Mouse (Mus musculus): ENCODE measurements around the gene Setd1a. TPM values are rescaled to one million over a fixed set of nuclear protein-coding genes. Genes with fewer than 3 reads are reported as not detected.

Gene Setd1a
- polyA plus RNA-seq, 2 experiments = 27.3 to 29.7 TPM

DNA sequence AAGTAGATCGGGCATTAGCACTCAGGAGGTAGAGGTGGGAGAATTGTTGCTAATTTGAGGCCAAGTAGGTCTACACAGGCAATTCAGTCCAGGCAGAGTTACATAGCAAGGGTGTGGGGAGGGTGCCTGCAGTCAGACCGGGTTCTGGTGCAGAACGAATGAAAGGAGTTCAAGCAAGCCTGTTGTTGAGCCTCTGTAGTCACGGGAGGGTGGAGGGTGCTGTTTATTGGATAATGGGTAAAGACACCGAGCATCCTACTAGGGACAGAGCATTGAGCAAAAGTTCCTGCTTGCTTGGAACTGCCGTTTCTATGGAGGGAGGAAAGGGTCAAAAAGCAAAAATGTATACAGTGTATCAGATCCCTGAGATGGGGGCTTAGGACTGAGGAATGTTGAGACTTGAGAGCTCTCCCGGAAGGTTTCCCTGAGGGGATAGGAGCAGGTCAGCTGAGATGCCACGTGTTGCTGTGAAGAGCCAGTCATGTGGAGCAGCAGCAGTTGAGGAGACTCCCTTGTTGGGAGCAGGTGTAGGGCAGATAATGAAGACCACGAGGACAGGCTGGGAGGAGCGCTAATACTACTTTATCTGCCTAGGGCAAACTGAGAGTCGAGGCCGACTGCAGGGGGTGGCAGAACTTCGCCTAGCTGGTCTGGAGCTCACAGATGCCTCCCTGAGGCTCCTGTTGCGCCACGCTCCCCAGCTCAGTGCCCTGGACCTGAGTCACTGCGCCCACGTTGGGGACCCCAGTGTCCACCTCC is 9.4 kb upstream of the Setd1a start:
- peaks cover 63% of the 10 kb centered on the region for H3K36me3 ChIP-seq (ENCODE audit: control insufficient read depth, insufficient read depth, low read length)
- no peak overlapping the region for H3K27ac ChIP-seq (replicated peaks; ENCODE audit: low read depth, low read length)
- H3K4me2 ChIP-seq (replicated peaks; ENCODE audit: low read depth, low read length, severe bottlenecking) = no peak overlapping the region
- H3K9ac ChIP-seq (ENCODE audit: low read depth, low read length, severe bottlenecking) = no peak overlapping the region
- no peak overlapping the region for H3K4me3 ChIP-seq (replicated peaks; ENCODE audit: low read length)
- no peak for DNase-seq (ENCODE audit: low spot score)
- no peak for ATAC-seq (ENCODE audit: low FRiP score, low read depth)
- 77% methylated on average over 17 of the region's 17 CpGs for WGBS
- H3K9me3 ChIP-seq (ENCODE audit: control insufficient read depth, low read length) = no peaks in the 10 kb centered on the region
- H3K27me3 ChIP-seq (ENCODE audit: control insufficient read depth, insufficient read depth, low read length) = no peaks in the 10 kb centered on the region
- peaks cover 10% of the 10 kb centered on the region for H3K4me1 ChIP-seq (ENCODE audit: control insufficient read depth, insufficient read depth, low read length)
- no peak for TF ChIP-seq POLR2A (IDR thresholded peaks at IDR 0.05; ENCODE audit: borderline replicate concordance, extremely low read depth, insufficient read depth, insufficient read length)

DNA sequence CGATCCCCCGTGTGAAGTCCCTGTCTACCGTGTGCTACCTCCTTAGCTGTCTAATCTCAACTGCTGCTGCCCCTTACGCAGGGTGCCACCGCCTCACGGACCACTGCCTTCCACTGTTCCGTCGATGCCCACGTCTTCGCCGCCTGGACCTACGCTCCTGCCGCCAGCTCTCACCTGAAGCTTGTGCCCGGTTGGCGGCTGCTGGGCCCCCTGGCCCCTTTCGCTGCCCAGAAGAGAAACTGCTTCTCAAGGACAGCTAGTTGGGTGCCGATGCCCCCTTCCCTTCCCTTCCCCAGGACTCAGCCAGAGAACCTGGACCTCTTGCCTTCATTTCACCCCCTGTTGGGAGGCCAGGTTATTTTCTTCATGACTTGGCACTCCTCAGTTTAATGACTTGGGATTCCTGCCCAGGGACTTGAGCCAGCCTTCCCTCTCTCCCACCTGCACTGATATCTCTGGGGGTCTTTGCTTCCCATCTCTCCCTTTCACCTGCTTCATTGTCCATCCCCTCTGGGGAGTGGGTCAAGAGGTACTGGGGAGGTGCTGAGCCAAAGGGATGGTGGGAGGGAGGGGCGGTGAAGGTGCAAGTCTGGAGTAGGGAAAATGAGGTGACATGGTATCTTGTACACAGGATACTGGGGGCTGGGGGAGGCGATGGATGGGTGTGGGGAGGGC is 8.7 kb upstream of the Setd1a start:
- H3K4me3 ChIP-seq (replicated peaks; ENCODE audit: low read length) = no peak overlapping the region
- no peaks in the 10 kb centered on the region for H3K27me3 ChIP-seq (ENCODE audit: control insufficient read depth, insufficient read depth, low read length)
- no peaks in the 10 kb centered on the region for H3K9me3 ChIP-seq (ENCODE audit: control insufficient read depth, low read length)
- DNase-seq (ENCODE audit: low spot score) (no peak), ATAC-seq (ENCODE audit: low FRiP score, low read depth) (no peak)
- WGBS = 91% methylated on average over 19 of the region's 19 CpGs
- no peak for TF ChIP-seq POLR2A (IDR thresholded peaks at IDR 0.05; ENCODE audit: borderline replicate concordance, extremely low read depth, insufficient read depth, insufficient read length)
- H3K36me3 ChIP-seq (ENCODE audit: control insufficient read depth, insufficient read depth, low read length) = peaks cover 56% of the 10 kb centered on the region
- peaks cover 10% of the 10 kb centered on the region for H3K4me1 ChIP-seq (ENCODE audit: control insufficient read depth, insufficient read depth, low read length)
- H3K9ac ChIP-seq (ENCODE audit: low read depth, low read length, severe bottlenecking) = no peak overlapping the region
- H3K4me2 ChIP-seq (replicated peaks; ENCODE audit: low read depth, low read length, severe bottlenecking) = no peak overlapping the region
- H3K27ac ChIP-seq (replicated peaks; ENCODE audit: low read depth, low read length) = no peak overlapping the region

DNA sequence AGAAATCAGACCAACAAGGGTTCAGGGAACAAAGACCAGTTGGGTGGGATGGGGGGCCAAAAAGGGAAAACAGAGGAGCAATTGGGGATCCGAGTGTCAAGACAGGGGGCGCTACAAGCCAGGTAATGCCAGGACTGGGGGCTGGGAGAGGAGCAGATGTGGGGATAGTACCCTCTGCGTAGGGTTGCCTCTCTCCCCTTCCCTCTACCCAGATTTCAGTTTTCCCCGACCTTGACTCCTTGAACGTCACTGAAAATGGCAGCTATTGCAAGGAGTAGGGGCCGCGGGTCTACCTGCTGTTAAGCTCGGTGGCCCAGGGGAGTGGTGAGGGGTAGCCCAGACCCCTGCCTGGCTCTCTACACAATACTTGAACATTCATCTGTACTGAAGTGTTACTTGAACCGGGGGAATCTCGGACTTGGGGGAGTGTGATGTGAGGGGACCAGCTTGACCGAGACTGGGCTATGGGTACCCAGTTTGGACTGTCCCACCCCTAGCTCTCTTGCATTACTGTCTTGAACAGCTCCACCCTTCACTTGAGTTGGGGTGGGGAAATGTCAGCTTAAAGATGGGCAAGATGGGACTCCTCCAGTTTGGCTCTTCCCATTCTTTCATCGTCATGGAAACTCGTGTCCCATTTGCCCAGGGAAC is 8.0 kb upstream of the Setd1a start:
- H3K27ac ChIP-seq (replicated peaks; ENCODE audit: low read depth, low read length) = peak overlapping the region; percentile 53
- no peak for ATAC-seq (ENCODE audit: low FRiP score, low read depth)
- H3K36me3 ChIP-seq (ENCODE audit: control insufficient read depth, insufficient read depth, low read length) = peaks cover 51% of the 10 kb centered on the region
- peak; percentile 27 for DNase-seq (ENCODE audit: low spot score)
- H3K9ac ChIP-seq (ENCODE audit: low read depth, low read length, severe bottlenecking) = no peak overlapping the region
- H3K9me3 ChIP-seq (ENCODE audit: control insufficient read depth, low read length) = no peaks in the 10 kb centered on the region
- no peaks in the 10 kb centered on the region for H3K27me3 ChIP-seq (ENCODE audit: control insufficient read depth, insufficient read depth, low read length)
- WGBS = 52% methylated on average over 13 of the region's 13 CpGs
- no peak for TF ChIP-seq POLR2A (IDR thresholded peaks at IDR 0.05; ENCODE audit: borderline replicate concordance, extremely low read depth, insufficient read depth, insufficient read length)
- peaks cover 10% of the 10 kb centered on the region for H3K4me1 ChIP-seq (ENCODE audit: control insufficient read depth, insufficient read depth, low read length)
- H3K4me3 ChIP-seq (replicated peaks; ENCODE audit: low read length) = peak overlapping the region; percentile 70
- H3K4me2 ChIP-seq (replicated peaks; ENCODE audit: low read depth, low read length, severe bottlenecking) = no peak overlapping the region

DNA sequence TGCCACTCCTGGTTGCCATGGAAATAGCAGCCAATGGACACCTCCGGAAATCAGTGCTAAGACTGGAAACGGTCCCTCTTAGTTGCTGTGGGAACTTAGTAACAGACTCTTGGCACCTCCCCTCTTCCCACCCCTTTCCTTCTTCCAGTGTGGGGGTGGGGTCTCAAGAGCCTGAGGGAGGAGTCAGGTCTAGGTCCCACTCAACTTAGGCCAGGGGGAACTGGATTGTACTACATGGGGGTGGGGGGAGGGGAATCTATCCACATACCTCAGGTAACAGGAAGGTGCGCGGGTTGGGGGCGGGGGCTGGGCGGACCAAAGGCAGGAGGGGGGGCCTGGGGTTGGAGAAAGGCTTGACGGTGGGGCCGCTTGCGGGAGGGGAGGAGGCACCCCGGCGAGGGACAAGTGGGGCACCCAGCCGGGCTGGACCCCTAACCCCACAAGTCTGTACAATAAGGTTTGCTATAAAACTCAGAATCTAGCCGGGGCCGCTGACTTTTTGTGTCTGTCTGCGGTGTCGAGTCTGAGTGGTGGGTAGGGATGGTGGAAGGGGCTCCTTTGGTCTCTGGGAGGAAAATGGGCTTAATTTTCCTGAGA is 7.4 kb upstream of the Setd1a start:
- WGBS = under 1% methylated on average over 16 of the region's 16 CpGs
- no peak for TF ChIP-seq POLR2A (IDR thresholded peaks at IDR 0.05; ENCODE audit: borderline replicate concordance, extremely low read depth, insufficient read depth, insufficient read length)
- Histone ChIP-seq H3K4me3 (replicated peaks; ENCODE audit: low read length) (peak overlapping the region; percentile 70), H3K4me2 (replicated peaks; ENCODE audit: low read depth, low read length, severe bottlenecking) (peak overlapping the region; percentile 92), H3K27ac (replicated peaks; ENCODE audit: low read depth, low read length) (peak overlapping the region; percentile 94), H3K27me3 (ENCODE audit: control insufficient read depth, insufficient read depth, low read length) (no peaks in the 10 kb centered on the region), H3K36me3 (ENCODE audit: control insufficient read depth, insufficient read depth, low read length) (peaks cover 44% of the 10 kb centered on the region), H3K9ac (ENCODE audit: low read depth, low read length, severe bottlenecking) (peak overlapping the region; percentile 81), H3K9me3 (ENCODE audit: control insufficient read depth, low read length) (no peaks in the 10 kb centered on the region), H3K4me1 (ENCODE audit: control insufficient read depth, insufficient read depth, low read length) (peaks cover 10% of the 10 kb centered on the region)
- peak; percentile 99 for DNase-seq (ENCODE audit: low spot score)
- peak; percentile 89 for ATAC-seq (ENCODE audit: low FRiP score, low read depth)

DNA sequence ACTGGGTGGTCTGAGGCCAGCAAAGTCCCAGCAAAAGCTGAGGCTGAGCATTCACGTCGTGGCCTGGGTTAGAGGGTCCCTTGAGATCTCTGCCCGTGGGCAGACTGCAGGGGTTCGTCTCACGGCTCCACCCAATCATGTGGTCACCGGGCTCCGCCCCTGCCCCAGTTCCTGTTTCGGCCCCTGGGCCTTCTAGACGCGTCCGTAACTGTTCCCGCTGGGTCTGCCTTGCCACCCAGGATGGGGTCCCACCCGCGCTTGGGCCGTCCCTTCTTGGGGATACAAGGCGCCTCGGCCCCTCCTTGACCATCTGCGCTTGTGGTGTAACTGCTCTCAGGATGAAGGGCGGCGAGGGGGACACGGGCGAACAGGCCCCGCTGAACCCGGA is 6.8 kb upstream of the Setd1a start, which contains the start of gene Orai3:
Gene Orai3 (plus strand): TSS at position 165 of the 388 bp plus-strand sequence.
- H3K4me3 ChIP-seq (replicated peaks; ENCODE audit: low read length) = peak within 1 kb of the TSS; percentile 70
- H3K9me3 ChIP-seq (ENCODE audit: control insufficient read depth, low read length) = no peaks in the 10 kb centered on the region
- WGBS = 0% methylated on average over 24 of the region's 24 CpGs
- H3K27ac ChIP-seq (replicated peaks; ENCODE audit: low read depth, low read length) = peak within 1 kb of the TSS; percentile 94
- no peaks in the 10 kb centered on the region for H3K27me3 ChIP-seq (ENCODE audit: control insufficient read depth, insufficient read depth, low read length)
- ATAC-seq (ENCODE audit: low FRiP score, low read depth) (peak; percentile 64), DNase-seq (ENCODE audit: low spot score) (peak; percentile 89)
- peak within 1 kb of the TSS; percentile 92 for H3K4me2 ChIP-seq (replicated peaks; ENCODE audit: low read depth, low read length, severe bottlenecking)
- H3K36me3 ChIP-seq (ENCODE audit: control insufficient read depth, insufficient read depth, low read length) = peaks cover 39% of the 10 kb centered on the region
- H3K9ac ChIP-seq (ENCODE audit: low read depth, low read length, severe bottlenecking) = peak within 1 kb of the TSS; percentile 81
- peaks cover 10% of the 10 kb centered on the region for H3K4me1 ChIP-seq (ENCODE audit: control insufficient read depth, insufficient read depth, low read length)
- peak; percentile 54; the same call in 1 of the 2 replicates for TF ChIP-seq POLR2A (IDR thresholded peaks at IDR 0.05; ENCODE audit: borderline replicate concordance, extremely low read depth, insufficient read depth, insufficient read length)

All from limb, embryonic 14.5 days (tissue).